Mouse (Mus musculus): ENCODE data around the gene Twist1. TPM values are rescaled to one million over a fixed set of nuclear protein-coding genes. Genes with fewer than 3 reads are reported as not detected.

Gene Twist1
- 26.0 TPM for polyA plus RNA-seq (2014; fragmentation: Illumina TruSeq; extraction: RNeasy Lipid Tissue Mini Kit (QIAGEN cat#74804))

GRCm38 (mm10) chr12:33957400-33958240, at the start of gene Twist1:
Twist1 (plus strand) TSS chr12:33957671.

GRCm38 (mm10) chr12:33928331-33929192, 28.9 kb upstream of the Twist1 start, which contains the start of gene Ferd3l:
Ferd3l (plus strand) TSS chr12:33928425.

Other genes with a start within 250 kb of the Twist1 start
- gene Ferd3l, start 29.2 kb upstream of the Twist1 start, polyA plus RNA-seq (2014; fragmentation: Illumina TruSeq; extraction: RNeasy Lipid Tissue Mini Kit (QIAGEN cat#74804)) = not detected